Mouse (Mus musculus) brain, embryonic 14.5 days (tissue): ENCODE data around the gene Dnajc25.

Source experiments
- CTCF ChIP-seq: fragments of 200-500 bp; IDR thresholded peaks from 2 replicates; pipeline ENCODE4 v1.5.1; 2012; ENCODE audit warnings: inconsistent platforms, mild to moderate bottlenecking, moderate library complexity, borderline replicate concordance; ENCODE audit not compliant: insufficient read depth, insufficient read length; ENCODE audit errors: extremely low read depth
- POLR2A ChIP-seq: fragments of 200-500 bp; IDR thresholded peaks from 2 replicates; pipeline ENCODE4 v1.6.1; 2012; ENCODE audit warnings: mild to moderate bottlenecking, inconsistent platforms, borderline replicate concordance; ENCODE audit not compliant: poor library complexity, insufficient read depth, insufficient read length, severe bottlenecking; ENCODE audit errors: extremely low read depth

DNA sequence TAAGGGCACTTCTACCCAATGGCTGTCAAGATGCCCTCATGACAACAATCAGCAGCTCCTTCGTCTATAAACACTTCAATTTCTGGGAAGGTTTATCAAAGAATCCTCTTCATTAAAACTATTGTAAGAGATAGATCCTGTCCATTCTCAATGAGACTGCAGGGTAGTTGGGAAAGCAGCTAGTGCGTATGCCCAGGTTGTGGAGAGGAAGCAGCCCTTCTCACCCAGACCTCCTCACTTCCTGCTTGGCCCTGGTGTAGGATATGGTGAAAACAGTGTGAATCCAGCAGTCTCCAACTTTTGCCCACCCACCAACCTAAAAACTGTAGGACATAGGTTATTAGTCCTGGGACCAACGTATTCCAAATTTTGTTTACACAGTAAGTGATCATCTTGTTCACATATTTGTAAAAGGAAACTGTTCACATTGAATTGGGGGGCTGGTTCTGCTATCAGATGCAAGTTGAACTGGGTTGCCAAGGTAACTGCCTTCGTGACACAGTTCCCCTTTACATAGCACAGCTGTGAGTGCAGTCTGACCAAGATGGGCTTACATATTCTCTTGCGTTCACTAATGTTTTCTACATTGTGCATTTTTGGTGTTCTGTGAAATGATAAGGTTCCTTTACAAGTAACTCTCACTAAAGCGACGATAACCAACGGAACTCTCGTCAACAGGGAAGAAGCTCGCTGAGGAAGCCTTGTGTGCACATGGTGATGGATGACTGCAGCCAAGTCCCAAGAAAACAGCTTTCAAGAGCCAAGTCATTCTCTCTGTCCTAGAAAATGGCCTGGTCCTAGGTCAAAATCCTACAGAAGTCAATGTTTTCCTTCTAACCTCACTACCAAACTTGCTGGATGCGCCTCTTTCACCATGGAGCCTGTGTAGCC lies 45.8 kb downstream of the Dnajc25 start:
- TF ChIP-seq POLR2A (no peak), CTCF (no peak)
